Mouse (Mus musculus) limb, embryonic 10.5 days (tissue): Measurements from ENCODE around the gene Resp18. TPM values are rescaled to one million over a fixed set of nuclear protein-coding genes. Genes with fewer than 3 reads are reported as not detected.

ENCODE experiments used
- DNase-seq: peaks from one replicate; pipeline ENCODE4 v3.0.0-alpha.2; 2017; ENCODE audit warnings: low spot score
- H3K27ac ChIP-seq: fragments of 300-500 bp; sonication (generic); 2 replicates; pipeline ENCODE4 v1.5.1; 2016; ENCODE audit warnings: mild to moderate bottlenecking
- H3K27me3 ChIP-seq: fragments of 300-500 bp; sonication (generic); 2 replicates; pipeline ENCODE4 v1.6.1; 2016; ENCODE audit warnings: low read depth, mild to moderate bottlenecking; ENCODE audit not compliant: poor library complexity, severe bottlenecking
- H3K36me3 ChIP-seq: fragments of 300-500 bp; sonication (generic); 2 replicates; pipeline ENCODE4 v1.6.1; 2016; ENCODE audit warnings: mild to moderate bottlenecking, moderate library complexity
- H3K4me1 ChIP-seq: fragments of 300-500 bp; sonication (generic); 2 replicates; pipeline ENCODE4 v1.6.1; 2016
- H3K4me3 ChIP-seq: fragments of 300-500 bp; sonication (generic); 2 replicates; pipeline ENCODE4 v1.5.1; 2016; ENCODE audit warnings: mild to moderate bottlenecking, moderate library complexity
- H3K9me3 ChIP-seq: fragments of 300-500 bp; sonication (generic); replicated peaks from 2 replicates; pipeline ENCODE4 v1.6.1; 2016; ENCODE audit warnings: mild to moderate bottlenecking
- WGBS: fragments of 180-500 bp; shearing (Covaris S2); methylation state at CpG from one replicate; pipeline ENCODE4 v1.1.7; 2016; 5-methylcytosine and 5-hydroxymethylcytosine counted together
- polyA plus RNA-seq: library from polyadenylated mRNA; unstranded; fragments of >200 nt; fragmentation: Nextera tagmentation; extraction: Ambion mirVana; gene quantifications from 2 replicates; pipeline ENCODE4 v1.2.1, GENCODE M21; 2016

Gene Resp18
- not detected in 2 replicates for polyA plus RNA-seq

- Histone ChIP-seq H3K27me3 (peaks cover 24% of the 10 kb centered on the region), H3K27ac (no peak within 1 kb of the TSS), H3K36me3 (no peaks in the 10 kb centered on the region), H3K9me3 (no peaks in the 10 kb centered on the region), H3K4me1 (no peaks in the 10 kb centered on the region), H3K4me3 (no peak within 1 kb of the TSS)
- 6% methylated on average over 13 of the region's 13 CpGs for WGBS
- no peak for DNase-seq
These were observed at the start of gene Resp18 for GRCm38 (mm10) chr1:75278228-75278627. TSS of gene Resp18 (minus strand) at chr1:75278415.

- no peak for DNase-seq
- Histone ChIP-seq H3K4me3 (no peak overlapping the region), H3K4me1 (no peaks in the 10 kb centered on the region), H3K27me3 (no peaks in the 10 kb centered on the region), H3K9me3 (no peaks in the 10 kb centered on the region), H3K36me3 (no peaks in the 10 kb centered on the region), H3K27ac (no peak overlapping the region)
These were observed 49.2 kb upstream of the Resp18 start for GRCm38 (mm10) chr1:75327461-75327860.

GRCm38 (mm10) chr1:75319166-75319565 is 41.0 kb upstream of the Resp18 start:
- DNase-seq = no peak
- Histone ChIP-seq H3K27ac (no peak overlapping the region), H3K4me1 (peaks cover 24% of the 10 kb centered on the region), H3K4me3 (no peak overlapping the region), H3K9me3 (no peaks in the 10 kb centered on the region), H3K36me3 (peaks cover 17% of the 10 kb centered on the region), H3K27me3 (no peaks in the 10 kb centered on the region)
- 92% methylated on average over 10 of the region's 10 CpGs for WGBS

- no peaks in the 10 kb centered on the region for H3K27me3 ChIP-seq
- 91% methylated on average over 4 of the region's 4 CpGs for WGBS
- H3K27ac ChIP-seq = no peak overlapping the region
These were observed 40.5 kb upstream of the Resp18 start for GRCm38 (mm10) chr1:75318736-75319135.

GRCm38 (mm10) chr1:75318301-75318700 is 40.1 kb upstream of the Resp18 start:
- DNase-seq = no peak

More at GRCm38 (mm10) chr1:75318736-75319135, 40.5 kb upstream of the Resp18 start:
- no peak overlapping the region for H3K4me3 ChIP-seq
- peaks cover 22% of the 10 kb centered on the region for H3K36me3 ChIP-seq
- H3K4me1 ChIP-seq = peaks cover 24% of the 10 kb centered on the region
- H3K9me3 ChIP-seq = no peaks in the 10 kb centered on the region
- DNase-seq = no peak

GRCm38 (mm10) chr1:75317241-75318201 is 39.3 kb upstream of the Resp18 start, which contains the start of gene Dnpep:
TSS of gene Dnpep (minus strand) at chr1:75317990.
- H3K4me3 ChIP-seq = peak within 1 kb of the TSS; percentile 60
- H3K36me3 ChIP-seq = peaks cover 34% of the 10 kb centered on the region
- peak within 1 kb of the TSS; percentile 82 for H3K27ac ChIP-seq
- peak; percentile 100 for DNase-seq
- WGBS = under 1% methylated on average over 92 of the region's 92 CpGs
- peaks cover 24% of the 10 kb centered on the region for H3K4me1 ChIP-seq
- no peaks in the 10 kb centered on the region for H3K9me3 ChIP-seq
- no peaks in the 10 kb centered on the region for H3K27me3 ChIP-seq

More at GRCm38 (mm10) chr1:75318301-75318700, 40.1 kb upstream of the Resp18 start:
- H3K27me3 ChIP-seq = no peaks in the 10 kb centered on the region
- H3K36me3 ChIP-seq = peaks cover 26% of the 10 kb centered on the region
- H3K27ac ChIP-seq = peak overlapping the region; percentile 82
- peak overlapping the region; percentile 60 for H3K4me3 ChIP-seq
- peaks cover 24% of the 10 kb centered on the region for H3K4me1 ChIP-seq
- no peaks in the 10 kb centered on the region for H3K9me3 ChIP-seq
- WGBS = 78% methylated on average over 3 of the region's 3 CpGs

GRCm38 (mm10) chr1:75316861-75317240 is 38.6 kb upstream of the Resp18 start:
- peak; percentile 84 for DNase-seq
- peak overlapping the region; percentile 60 for H3K4me3 ChIP-seq
- peaks cover 24% of the 10 kb centered on the region for H3K4me1 ChIP-seq
- WGBS = under 1% methylated on average over 20 of the region's 20 CpGs
- H3K27me3 ChIP-seq = no peaks in the 10 kb centered on the region
- no peaks in the 10 kb centered on the region for H3K9me3 ChIP-seq
- peak overlapping the region; percentile 82 for H3K27ac ChIP-seq
- peaks cover 41% of the 10 kb centered on the region for H3K36me3 ChIP-seq

GRCm38 (mm10) chr1:75315456-75316365 is 37.5 kb upstream of the Resp18 start:
- Histone ChIP-seq H3K9me3 (no peaks in the 10 kb centered on the region), H3K27me3 (no peaks in the 10 kb centered on the region), H3K4me1 (peaks cover 24% of the 10 kb centered on the region), H3K27ac (peak overlapping the region; percentile 82), H3K36me3 (peaks cover 52% of the 10 kb centered on the region), H3K4me3 (peak overlapping the region; percentile 60)
- no peak for DNase-seq
- 89% methylated on average over 29 of the region's 29 CpGs for WGBS

- no peak for DNase-seq
- WGBS = 88% methylated on average over 6 of the region's 6 CpGs
- peaks cover 59% of the 10 kb centered on the region for H3K36me3 ChIP-seq
- no peaks in the 10 kb centered on the region for H3K27me3 ChIP-seq
- H3K4me3 ChIP-seq = no peak overlapping the region
- H3K9me3 ChIP-seq = no peaks in the 10 kb centered on the region
- H3K4me1 ChIP-seq = peaks cover 24% of the 10 kb centered on the region
- no peak overlapping the region for H3K27ac ChIP-seq
These were observed 36.8 kb upstream of the Resp18 start for GRCm38 (mm10) chr1:75315011-75315410.

GRCm38 (mm10) chr1:75311694-75312093 is 33.5 kb upstream of the Resp18 start:
- Histone ChIP-seq H3K9me3 (no peaks in the 10 kb centered on the region), H3K27ac (no peak overlapping the region), H3K4me1 (peaks cover 16% of the 10 kb centered on the region), H3K27me3 (no peaks in the 10 kb centered on the region), H3K4me3 (no peak overlapping the region), H3K36me3 (peaks cover 87% of the 10 kb centered on the region)
- no peak for DNase-seq
- WGBS = 95% methylated on average over 6 of the region's 6 CpGs

GRCm38 (mm10) chr1:75304662-75305061 is 26.4 kb upstream of the Resp18 start:
- Histone ChIP-seq H3K27me3 (no peaks in the 10 kb centered on the region), H3K27ac (no peak overlapping the region), H3K9me3 (no peaks in the 10 kb centered on the region), H3K36me3 (peaks cover 24% of the 10 kb centered on the region), H3K4me3 (no peak overlapping the region), H3K4me1 (no peaks in the 10 kb centered on the region)
- DNase-seq = no peak
- WGBS = 74% methylated on average over 2 of the region's 2 CpGs

GRCm38 (mm10) chr1:75294294-75294693 is 16.1 kb upstream of the Resp18 start:
- H3K36me3 ChIP-seq = no peaks in the 10 kb centered on the region
- no peak overlapping the region for H3K4me3 ChIP-seq
- H3K9me3 ChIP-seq = no peaks in the 10 kb centered on the region
- H3K27ac ChIP-seq = no peak overlapping the region
- 78% methylated on average over 5 of the region's 5 CpGs for WGBS
- no peak for DNase-seq
- peaks cover 4% of the 10 kb centered on the region; the same call in 1 of the 2 replicates for H3K4me1 ChIP-seq
- no peaks in the 10 kb centered on the region for H3K27me3 ChIP-seq
